Mouse (Mus musculus) granulocyte monocyte progenitor cell, adult 5-6 weeks (primary cell): ENCODE measurements at regions not wholly inside any gene's neighbourhood (a gene's known extent, or its start where the extent isn't known, plus 50 kb on each side); places are given as distances from the start of the nearest gene placed in this dataset.

Experiments
- ATAC-seq: replicated peaks from 2 replicates; pipeline ENCODE4 v1.8.0; 2016; ENCODE audit warnings: mild to moderate bottlenecking, moderate TSS enrichment, inconsistent platforms; ENCODE audit not compliant: poor library complexity, severe bottlenecking

- ATAC-seq = no peak
Observed at GRCm38 (mm10) chr15:68014605-68015305, 1514.0 kb upstream of the Lrrc6 start.

GRCm38 (mm10) chr15:68011162-68011561 is 1510.5 kb upstream of the Lrrc6 start:
- ATAC-seq = peak; percentile 92

GRCm38 (mm10) chr15:68010189-68010588 is 1509.5 kb upstream of the Lrrc6 start:
- no peak for ATAC-seq

- ATAC-seq = no peak
Observed at GRCm38 (mm10) chr15:68004798-68005197, 1504.1 kb upstream of the Lrrc6 start.

GRCm38 (mm10) chr15:67996532-67996931 is 1495.8 kb upstream of the Lrrc6 start:
- ATAC-seq = peak; percentile 99

- ATAC-seq = no peak
Observed at GRCm38 (mm10) chr15:67989428-67990272, 1488.9 kb upstream of the Lrrc6 start.

- ATAC-seq = no peak
Observed at GRCm38 (mm10) chr15:67987941-67988340, 1487.2 kb upstream of the Lrrc6 start.

GRCm38 (mm10) chr15:67983253-67983652 is 1482.5 kb upstream of the Lrrc6 start:
- ATAC-seq = peak; percentile 56

GRCm38 (mm10) chr15:67981876-67982275 is 1481.2 kb upstream of the Lrrc6 start:
- no peak for ATAC-seq

GRCm38 (mm10) chr15:67979451-67979850 is 1478.7 kb upstream of the Lrrc6 start:
- no peak for ATAC-seq

GRCm38 (mm10) chr15:67977210-67977609 is 1476.5 kb upstream of the Lrrc6 start:
- ATAC-seq = no peak

- ATAC-seq = no peak
Observed at GRCm38 (mm10) chr15:67971998-67972397, 1471.3 kb upstream of the Lrrc6 start.

GRCm38 (mm10) chr15:67954216-67954615 is 1453.5 kb upstream of the Lrrc6 start:
- no peak for ATAC-seq

GRCm38 (mm10) chr15:67950281-67951040 is 1449.8 kb upstream of the Lrrc6 start:
- ATAC-seq = no peak

GRCm38 (mm10) chr15:67944330-67945082 is 1443.8 kb upstream of the Lrrc6 start:
- no peak for ATAC-seq

- no peak for ATAC-seq
Observed at GRCm38 (mm10) chr15:67943046-67943445, 1442.3 kb upstream of the Lrrc6 start.

- ATAC-seq = no peak
Observed at GRCm38 (mm10) chr15:67940510-67940909, 1439.8 kb upstream of the Lrrc6 start.

- ATAC-seq = no peak
Observed at GRCm38 (mm10) chr15:67924885-67925284, 1424.2 kb upstream of the Lrrc6 start.

GRCm38 (mm10) chr15:67907034-67907433 is 1406.3 kb upstream of the Lrrc6 start:
- ATAC-seq = peak; percentile 62

GRCm38 (mm10) chr15:67905279-67905678 is 1404.6 kb upstream of the Lrrc6 start:
- ATAC-seq = peak; percentile 58
